Mouse (Mus musculus) heart, postnatal 0 days (tissue): ENCODE data around the gene Tmem254b.
"Not testable (repeated sequence)": the region's sequence is repeated elsewhere in the genome, so short reads cannot be mapped to it uniquely, and the experiment has no call there.

Experiments used
- CTCF ChIP-seq: IDR thresholded peaks from 2 replicates; pipeline ENCODE4 v1.5.1; 2016; ENCODE audit warnings: antibody characterized with exemption, control low read depth, low read depth
- EP300 ChIP-seq: IDR thresholded peaks from 2 replicates; pipeline ENCODE4 v1.6.1; 2016; ENCODE audit warnings: antibody characterized with exemption, low read depth

DNA sequence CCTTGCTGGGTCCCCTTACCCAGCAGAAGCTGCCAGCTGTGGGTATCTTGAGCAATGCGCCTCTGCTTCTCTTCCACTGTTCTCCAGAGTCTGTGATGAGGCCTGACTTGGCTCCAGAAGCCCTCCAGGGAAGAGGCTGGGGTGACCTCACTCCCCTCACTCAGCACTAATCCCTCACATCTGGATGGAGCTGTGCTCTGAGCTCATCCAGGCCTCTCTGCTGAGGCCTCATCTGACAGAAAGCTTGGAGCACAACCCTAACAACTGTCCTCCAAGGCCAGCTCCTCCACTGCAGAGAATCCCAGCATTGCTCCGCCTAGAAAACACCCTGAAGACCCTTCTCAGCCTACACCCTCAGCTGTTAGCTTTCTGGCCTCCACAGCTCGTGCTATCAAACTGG, 32.9 kb downstream of the Tmem254b start:
- TF ChIP-seq CTCF, EP300: not testable (repeated sequence)
